Mouse (Mus musculus) bone marrow macrophage, adult 2 months (primary cell): ENCODE results near the gene Shld1.

Source experiments
- CTCF ChIP-seq: IDR thresholded peaks from 2 replicates; pipeline ENCODE4 v1.5.1; 2012; ENCODE audit warnings: low read depth, mild to moderate bottlenecking, low read length, moderate library complexity
- POLR2A ChIP-seq: IDR thresholded peaks from 2 replicates; pipeline ENCODE4 v1.6.1; 2012; ENCODE audit warnings: mild to moderate bottlenecking, low read depth, low read length, borderline replicate concordance

GRCm38 (mm10) chr2:132726156-132726555, 39.4 kb downstream of the Shld1 start:
- no peak for TF ChIP-seq CTCF
- no peak for TF ChIP-seq POLR2A
